Mouse (Mus musculus) heart, adult 11 months (tissue): ENCODE measurements around the gene Lrrc63.

ENCODE experiments used
- DNase-seq: peaks from one replicate; pipeline ENCODE4 v3.0.0; 2022

Lrrc63 gene

DNA sequence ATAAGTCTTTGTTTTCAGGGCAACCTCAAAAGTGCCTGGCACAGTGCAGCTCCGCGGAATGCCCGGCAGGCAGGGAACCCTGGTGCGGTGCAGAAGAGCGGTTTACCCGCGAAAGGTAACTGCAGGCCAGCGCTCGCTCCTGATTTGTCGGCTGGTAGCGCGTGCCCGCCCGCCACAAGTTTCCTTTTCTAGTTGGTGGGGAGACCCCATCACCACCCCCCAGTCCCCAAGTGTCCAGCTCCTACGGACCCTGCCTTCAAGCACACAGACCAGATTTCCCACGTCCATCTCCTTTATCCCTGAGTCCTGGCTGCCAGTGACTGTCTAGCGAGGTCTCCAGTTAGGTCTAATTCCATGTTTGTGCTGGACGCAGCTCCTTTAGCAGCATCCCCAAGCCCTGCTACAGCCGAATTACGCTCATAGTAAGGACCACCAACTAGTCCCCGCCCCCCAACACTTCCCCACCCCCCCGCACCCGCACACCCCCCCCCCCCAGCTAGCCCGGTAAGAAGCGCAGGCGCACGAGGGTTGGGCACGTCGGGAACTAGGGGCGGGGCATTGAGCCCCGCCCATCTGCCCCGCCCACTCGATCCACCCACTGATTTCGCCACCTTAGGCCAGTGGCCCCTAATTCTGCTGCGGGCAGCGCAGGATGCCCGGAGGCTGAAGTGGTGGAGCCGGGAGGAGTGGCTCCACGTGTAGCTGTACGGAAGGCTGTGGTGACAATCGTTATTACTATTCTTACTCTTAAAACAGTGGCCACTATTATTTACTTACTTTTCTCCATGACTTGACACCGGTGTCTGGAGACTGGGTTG is at the start of gene Lrrc63, which contains the start of gene Lcp1:
TSS of gene Lrrc63 (minus strand) at position 381 of the 818 bp plus-strand sequence.
TSS of gene Lcp1 (plus strand) at position 601 of the 818 bp plus-strand sequence.
- DNase-seq = peak; percentile 98

DNA sequence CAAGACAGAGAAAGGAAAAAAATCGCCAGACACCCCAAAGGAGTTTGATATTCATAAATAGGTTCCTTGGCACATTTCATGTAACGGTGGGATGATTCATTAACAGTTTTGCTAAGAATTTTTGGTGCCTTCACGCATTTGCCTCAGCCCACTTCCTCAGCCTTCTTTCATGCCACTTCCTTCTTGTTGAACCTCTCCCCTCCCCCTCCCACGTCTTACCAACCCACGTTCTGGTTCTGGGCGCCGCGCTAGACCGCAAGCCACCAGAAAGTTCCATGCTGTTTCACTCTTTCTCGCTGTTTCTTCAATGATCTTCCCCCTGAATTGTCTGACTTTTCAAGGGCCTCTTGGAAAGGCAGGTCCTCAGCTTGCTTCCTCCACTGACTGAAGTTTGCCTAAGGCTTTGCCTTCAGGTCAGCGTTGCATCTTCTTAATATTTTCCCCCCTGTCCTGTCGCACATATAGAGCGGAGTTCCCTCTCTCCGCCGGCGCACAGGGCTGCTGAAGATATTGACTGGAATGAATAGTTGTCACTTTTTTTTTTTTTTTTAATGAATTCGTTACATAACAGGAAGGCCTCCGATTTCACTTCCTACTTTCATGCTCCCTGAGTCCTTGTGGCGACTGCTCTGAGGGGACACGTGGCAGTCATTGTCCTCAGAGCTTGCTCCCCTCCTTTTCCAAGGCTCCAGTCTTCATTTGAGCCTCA is 48.7 kb upstream of the Lrrc63 start:
- DNase-seq = peak; percentile 93

- peak; percentile 86 for DNase-seq
Measured at GRCm38 (mm10) chr14:75178801-75179211, 48.1 kb upstream of the Lrrc63 start.

- DNase-seq = peak; percentile 93
Measured at GRCm38 (mm10) chr14:75178384-75178793, 47.7 kb upstream of the Lrrc63 start.

GRCm38 (mm10) chr14:75177400-75177799 is 46.7 kb upstream of the Lrrc63 start:
- DNase-seq = peak; percentile 31

- peak; percentile 95 for DNase-seq
Measured at GRCm38 (mm10) chr14:75176425-75177045, 45.9 kb upstream of the Lrrc63 start.

DNA sequence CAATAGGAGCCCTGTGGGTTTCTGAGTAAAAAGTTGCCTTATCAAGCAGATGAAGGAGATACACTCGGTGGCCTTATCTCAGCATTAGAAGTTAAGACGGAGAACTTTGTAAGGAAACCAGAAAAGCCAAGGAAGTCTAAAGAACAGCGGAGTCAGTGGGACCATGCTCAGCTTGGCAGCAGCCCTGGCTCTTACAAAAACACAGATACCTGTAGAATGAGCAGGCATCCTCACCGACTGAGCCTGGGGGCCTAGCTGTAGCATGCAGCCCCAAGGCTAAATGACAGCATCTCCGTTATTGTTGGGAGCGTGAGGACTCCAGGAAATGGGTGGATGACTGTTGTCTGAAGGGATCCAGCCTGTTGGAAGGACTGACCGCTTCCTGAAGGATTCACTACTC is 45.1 kb upstream of the Lrrc63 start:
- DNase-seq = peak; percentile 78

DNA sequence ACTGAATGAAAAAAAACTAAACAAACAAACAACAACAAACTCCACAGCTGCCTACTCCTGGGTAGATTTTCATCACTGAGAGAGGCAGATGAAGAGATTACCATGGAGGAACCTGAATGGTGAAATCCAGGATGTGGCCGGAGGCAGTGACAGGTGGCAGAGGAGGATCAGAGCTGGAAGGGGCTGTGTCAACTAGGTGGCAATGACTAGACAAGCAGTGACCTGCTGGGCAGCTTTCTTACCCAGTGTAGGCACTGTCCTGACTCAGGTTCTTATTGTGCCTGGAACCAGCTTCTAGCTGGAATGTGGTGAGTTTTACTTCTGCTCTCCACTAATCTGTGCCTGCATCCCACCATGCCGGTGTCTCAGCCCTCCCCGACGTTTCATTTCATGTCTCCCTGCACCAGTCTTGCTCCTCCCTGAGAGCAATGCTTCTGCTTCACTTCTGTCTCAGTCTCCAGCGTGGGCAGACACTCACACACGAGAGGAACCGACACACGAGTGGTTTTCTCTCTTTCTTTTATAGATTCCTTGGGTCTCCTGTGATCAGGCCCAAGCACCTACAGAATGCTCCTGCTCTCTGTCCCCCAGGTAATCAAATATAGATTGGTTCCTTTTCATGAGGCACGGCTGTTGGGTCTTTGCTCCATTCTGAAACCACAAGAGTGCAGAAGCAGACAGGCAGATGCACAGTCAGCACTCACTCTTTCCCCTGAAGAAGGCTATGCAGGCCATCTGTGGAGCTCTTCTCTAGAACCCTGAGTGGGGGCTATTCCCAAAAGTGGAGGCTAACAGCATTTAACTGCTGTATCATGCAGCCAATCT is 44.3 kb upstream of the Lrrc63 start:
- peak; percentile 90 for DNase-seq

- DNase-seq = peak; percentile 76
Measured at GRCm38 (mm10) chr14:75174296-75174695, 43.6 kb upstream of the Lrrc63 start.

DNA sequence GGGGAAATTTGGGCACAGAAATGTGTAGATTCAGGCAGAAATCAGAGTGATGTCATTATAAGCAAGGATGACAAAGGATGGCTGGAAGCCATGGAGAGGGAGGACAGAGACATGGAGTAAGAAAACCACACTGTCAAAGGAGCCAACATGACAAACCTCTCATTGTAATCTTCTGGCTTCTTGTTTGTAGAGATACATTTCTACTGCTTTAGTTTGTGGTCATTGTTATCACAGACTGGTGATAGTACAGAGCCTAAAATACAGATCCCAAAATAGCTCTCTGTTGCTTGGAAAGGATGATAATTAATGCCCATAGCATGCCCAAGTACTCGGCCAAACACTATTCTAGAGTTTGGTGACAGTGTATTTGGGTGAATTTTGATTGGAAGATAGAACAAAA is 39.9 kb upstream of the Lrrc63 start:
- DNase-seq = peak; percentile 17

DNA sequence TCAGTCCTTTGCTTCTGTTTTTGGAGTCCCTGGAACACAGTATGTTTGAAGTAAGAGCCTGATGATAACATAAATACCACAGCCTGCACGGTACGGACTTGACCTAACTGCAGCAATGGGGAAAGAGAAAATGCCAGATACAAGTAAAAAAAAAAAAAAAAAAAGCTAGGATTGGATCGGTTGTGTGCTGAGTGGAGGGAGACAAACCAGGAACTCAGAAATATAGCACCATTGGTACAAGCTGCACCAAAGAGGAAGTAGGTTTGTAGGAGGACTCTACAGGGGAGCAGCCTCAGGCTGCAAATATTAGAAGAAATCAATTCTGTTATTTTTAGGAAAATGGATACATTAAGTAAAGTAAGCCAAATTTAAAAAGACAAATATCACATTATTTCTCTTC is 37.8 kb upstream of the Lrrc63 start:
- peak; percentile 46 for DNase-seq

- peak; percentile 74 for DNase-seq
Measured at GRCm38 (mm10) chr14:75165574-75166131, 35.0 kb upstream of the Lrrc63 start.

- peak; percentile 92 for DNase-seq
Measured at GRCm38 (mm10) chr14:75164345-75164744, 33.7 kb upstream of the Lrrc63 start.

- DNase-seq = peak; percentile 95
Measured at GRCm38 (mm10) chr14:75163866-75164265, 33.2 kb upstream of the Lrrc63 start.

GRCm38 (mm10) chr14:75159375-75159774 is 28.7 kb upstream of the Lrrc63 start:
- DNase-seq = no peak

DNA sequence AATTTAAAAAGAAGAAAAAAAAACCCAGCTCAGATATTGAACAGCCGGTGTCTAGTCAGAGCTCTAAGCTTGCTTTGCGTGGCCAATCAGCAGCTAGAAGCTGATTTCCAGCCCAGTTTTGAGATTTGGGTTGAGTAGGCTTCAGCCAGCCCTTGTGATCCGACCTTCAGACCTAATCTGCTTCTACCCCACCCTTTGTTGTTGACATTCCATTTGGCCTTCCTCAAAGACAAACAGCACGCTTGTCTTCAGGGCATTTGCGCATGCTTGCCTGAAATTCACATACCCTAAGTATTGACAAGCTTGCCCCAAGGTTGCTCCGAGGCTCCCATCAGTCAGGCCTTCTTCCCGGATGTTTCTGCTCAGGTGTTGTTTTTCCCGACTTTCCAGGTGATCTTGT is 23.8 kb upstream of the Lrrc63 start:
- DNase-seq = no peak

- peak; percentile 84 for DNase-seq
Measured at GRCm38 (mm10) chr14:75151146-75151545, 20.5 kb upstream of the Lrrc63 start.

GRCm38 (mm10) chr14:75150653-75151052 is 20.0 kb upstream of the Lrrc63 start:
- peak; percentile 6 for DNase-seq

DNA sequence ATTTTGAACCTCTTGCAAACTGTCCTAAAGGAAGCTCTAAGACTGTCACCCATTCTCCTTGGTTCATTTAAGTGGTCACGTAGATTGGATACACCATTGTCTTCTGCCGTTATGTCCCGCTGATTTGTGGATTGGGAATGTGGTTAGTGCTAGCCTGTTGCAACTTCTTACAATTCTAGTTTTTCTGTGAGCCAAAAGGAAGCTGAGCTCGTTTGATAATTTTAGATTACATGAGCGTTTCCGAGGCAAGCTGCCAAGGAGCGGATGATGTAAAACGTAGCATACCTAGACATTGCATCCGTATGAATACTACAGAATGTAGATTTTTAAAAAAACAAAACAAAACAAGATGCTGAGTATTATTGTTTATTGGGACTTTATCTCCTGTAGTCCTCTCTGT is 17.5 kb upstream of the Lrrc63 start:
- DNase-seq = peak; percentile 67

DNA sequence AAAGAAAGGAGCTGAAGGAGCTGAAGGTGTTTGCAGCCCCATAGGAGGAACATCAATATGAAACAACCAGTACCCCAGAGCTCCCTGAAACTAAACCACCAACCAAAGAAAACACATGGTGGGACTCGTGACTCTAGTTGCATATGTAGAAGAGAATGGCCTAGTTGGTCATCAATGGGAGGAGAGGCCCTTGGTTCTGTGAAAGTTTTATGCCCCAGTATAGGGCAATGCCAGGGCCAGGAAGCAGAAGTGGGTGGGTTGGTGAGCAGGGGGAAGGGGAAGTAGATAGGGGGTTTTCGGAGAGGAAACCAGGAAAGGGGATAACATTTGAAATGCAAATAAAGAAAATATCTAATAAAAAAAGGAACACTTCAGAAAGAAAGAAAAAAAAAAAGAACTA is 17.0 kb upstream of the Lrrc63 start:
- DNase-seq = peak; percentile 87

DNA sequence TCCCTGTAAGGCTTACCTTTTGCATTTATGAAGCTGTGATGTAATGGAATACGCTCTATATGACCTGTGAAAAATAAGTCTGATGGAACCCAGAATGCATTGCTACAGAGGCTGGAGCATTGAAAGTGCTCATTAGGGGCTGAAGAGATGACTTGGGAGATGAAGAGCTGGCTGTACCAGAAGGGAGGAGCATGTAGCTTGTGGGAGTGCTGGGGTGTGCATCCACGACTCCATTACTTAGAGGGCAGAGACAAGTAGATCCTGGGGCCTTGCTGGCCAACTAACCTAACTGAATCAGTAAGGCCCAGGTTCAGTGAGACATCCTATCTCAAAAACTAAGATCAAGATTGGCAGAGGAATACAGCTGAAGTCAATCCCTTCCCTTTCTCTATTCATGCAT is 8.5 kb upstream of the Lrrc63 start:
- DNase-seq = no peak

- no peak for DNase-seq
Measured at GRCm38 (mm10) chr14:75138503-75138902, 7.8 kb upstream of the Lrrc63 start.
